Mouse (Mus musculus) lung, postnatal 0 days (tissue): Measurements from ENCODE around the gene Odf3b.

Experiments
- CTCF ChIP-seq: IDR thresholded peaks from 2 replicates; pipeline ENCODE4 v1.5.1; 2016; ENCODE audit warnings: antibody characterized with exemption, mild to moderate bottlenecking
- EP300 ChIP-seq: IDR thresholded peaks from 2 replicates; pipeline ENCODE4 v1.6.1; 2016; ENCODE audit warnings: antibody characterized with exemption, mild to moderate bottlenecking, control low read depth

GRCm38 (mm10) chr15:89399716-89400115 lies 20.6 kb upstream of the Odf3b start:
- no peak for TF ChIP-seq CTCF
- no peak for TF ChIP-seq EP300
